Mouse (Mus musculus) kidney, embryonic 16.5 days (tissue): ENCODE data around the gene Fam171a2. TPM values are rescaled to one million over a fixed set of nuclear protein-coding genes. Genes with fewer than 3 reads are reported as not detected.
"Not testable (repeated sequence)": the region's sequence is repeated elsewhere in the genome, so short reads cannot be mapped to it uniquely, and the experiment has no call there.

Experiments used
- ATAC-seq: fragments of 200-750 bp; cut with Nextera tagmentation; 2 replicates; pipeline ENCODE4 v1.8.0; 2017; ENCODE audit warnings: moderate TSS enrichment; ENCODE audit not compliant: low FRiP score, low TSS enrichment
- H3K27ac ChIP-seq: fragments of 300-500 bp; sonication (generic); 2 replicates; pipeline ENCODE4 v1.5.1; 2014; ENCODE audit warnings: low read length
- H3K27me3 ChIP-seq: fragments of 300-500 bp; sonication (generic); 2 replicates; pipeline ENCODE4 v1.6.1; 2014; ENCODE audit warnings: low read length, control low read depth, mixed read lengths; ENCODE audit not compliant: insufficient read depth
- H3K36me3 ChIP-seq: fragments of 300-500 bp; sonication (generic); 2 replicates; pipeline ENCODE4 v1.6.1; 2014; ENCODE audit warnings: low read length, control low read depth, mixed read lengths; ENCODE audit not compliant: insufficient read depth
- H3K4me1 ChIP-seq: fragments of 300-500 bp; sonication (generic); 2 replicates; pipeline ENCODE4 v1.6.1; 2014; ENCODE audit warnings: low read length, control low read depth, mixed read lengths; ENCODE audit not compliant: insufficient read depth
- H3K4me2 ChIP-seq: fragments of 300-500 bp; sonication (generic); replicated peaks from 2 replicates; pipeline ENCODE4 v1.6.1; 2014; ENCODE audit warnings: low read depth, low read length
- H3K4me3 ChIP-seq: fragments of 300-500 bp; sonication (generic); 2 replicates; pipeline ENCODE4 v1.5.1; 2014; ENCODE audit warnings: mild to moderate bottlenecking, low read length
- H3K9ac ChIP-seq: fragments of 300-500 bp; sonication (generic); replicated peaks from 2 replicates; pipeline ENCODE4 v1.6.1; 2014; ENCODE audit warnings: low read length
- H3K9me3 ChIP-seq: fragments of 300-500 bp; sonication (generic); 2 replicates; pipeline ENCODE4 v1.6.1; 2016; ENCODE audit warnings: low read length, control low read depth
- WGBS: fragments of 180-500 bp; shearing (Covaris S2); extraction: QIAGEN DNeasy Blood & Tissue Kit; methylation state at CpG from one replicate; pipeline ENCODE4 v1.1.7; 2014; 5-methylcytosine and 5-hydroxymethylcytosine counted together
- polyA plus RNA-seq: library from polyadenylated mRNA; unstranded; fragments of >200 nt; fragmentation: Nextera tagmentation; extraction: Ambion mirVana; gene quantifications from 2 replicates; pipeline ENCODE4 v1.2.1, GENCODE M21; 2015

Gene Fam171a2
- polyA plus RNA-seq, 1 experiment from 2014 or later, result 5.3 TPM

- Histone ChIP-seq H3K9me3 (no peaks in the 10 kb centered on the region), H3K4me3 (no peak overlapping the region), H3K9ac (no peak overlapping the region), H3K36me3 (no peaks in the 10 kb centered on the region), H3K4me1 (peaks cover 39% of the 10 kb centered on the region), H3K27me3 (peaks cover 40% of the 10 kb centered on the region), H3K4me2 (no peak overlapping the region), H3K27ac (no peak overlapping the region)
- no peak for ATAC-seq
- 73% methylated on average over 7 of the region's 7 CpGs for WGBS
Measured at GRCm38 (mm10) chr11:102396671-102397141, 50.8 kb downstream of the Fam171a2 start.

DNA sequence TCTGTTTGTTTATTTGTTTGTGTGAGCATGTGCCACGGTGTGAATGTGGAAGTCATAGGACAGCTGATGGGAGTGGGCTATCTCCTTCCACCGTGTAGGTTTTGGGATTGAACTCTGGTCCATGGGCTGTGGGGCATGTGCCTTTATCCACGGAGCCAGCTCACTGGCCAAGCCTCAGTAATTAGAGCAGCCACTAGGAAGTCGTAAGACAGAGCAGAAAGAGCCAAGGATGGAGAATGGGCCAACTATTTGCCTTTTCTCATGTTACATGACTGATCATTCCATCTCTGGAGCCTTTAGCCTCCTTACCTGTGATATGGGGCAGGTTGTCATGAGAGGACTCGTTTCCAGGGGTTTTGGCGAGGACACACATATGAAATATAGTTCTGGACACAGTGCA, 51.2 kb downstream of the Fam171a2 start:
- Histone ChIP-seq H3K4me1 (peaks cover 39% of the 10 kb centered on the region), H3K4me2 (no peak overlapping the region), H3K9me3 (no peaks in the 10 kb centered on the region), H3K27me3 (peaks cover 40% of the 10 kb centered on the region), H3K9ac (no peak overlapping the region), H3K36me3 (no peaks in the 10 kb centered on the region), H3K27ac (no peak overlapping the region), H3K4me3 (no peak overlapping the region)
- 42% methylated on average over 6 of the region's 6 CpGs for WGBS
- no peak for ATAC-seq

DNA sequence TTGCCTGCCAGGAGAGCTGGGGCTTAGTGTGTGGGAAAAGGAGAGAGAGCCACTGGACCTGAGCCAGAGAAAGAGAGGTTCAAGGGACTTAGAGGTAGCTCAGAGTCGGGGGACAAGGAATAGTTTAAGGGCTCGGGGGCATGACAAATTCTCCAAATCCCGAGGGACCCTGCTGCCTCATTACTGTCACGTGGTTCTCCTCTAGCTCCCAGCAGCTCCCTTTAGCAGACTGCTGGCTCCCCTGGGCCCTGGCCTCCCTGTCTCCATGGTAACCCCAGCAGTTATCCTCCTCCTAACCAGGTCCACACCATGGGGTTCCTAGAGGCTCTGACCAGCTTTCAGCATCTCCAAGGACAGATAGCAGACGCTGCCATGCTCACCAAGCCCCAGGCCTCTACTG, 52.2 kb downstream of the Fam171a2 start:
- no peaks in the 10 kb centered on the region for H3K9me3 ChIP-seq
- no peak overlapping the region for H3K4me3 ChIP-seq
- WGBS, result 6% methylated on average over 5 of the region's 5 CpGs
- peaks cover 34% of the 10 kb centered on the region for H3K4me1 ChIP-seq
- ATAC-seq, result no peak
- no peak overlapping the region for H3K9ac ChIP-seq
- H3K27ac ChIP-seq, result no peak overlapping the region
- no peaks in the 10 kb centered on the region for H3K36me3 ChIP-seq
- no peak overlapping the region for H3K4me2 ChIP-seq
- H3K27me3 ChIP-seq, result peaks cover 35% of the 10 kb centered on the region

GRCm38 (mm10) chr11:102394421-102395124, 52.9 kb downstream of the Fam171a2 start:
- peaks cover 28% of the 10 kb centered on the region for H3K27me3 ChIP-seq
- no peaks in the 10 kb centered on the region for H3K9me3 ChIP-seq
- H3K9ac ChIP-seq, result no peak overlapping the region
- no peak overlapping the region for H3K4me2 ChIP-seq
- H3K36me3 ChIP-seq, result no peaks in the 10 kb centered on the region
- H3K27ac ChIP-seq, result no peak overlapping the region
- WGBS, result 79% methylated on average over 9 of the region's 9 CpGs
- ATAC-seq, result no peak; the same call in 1 of the 2 replicates
- H3K4me3 ChIP-seq, result no peak overlapping the region
- peaks cover 28% of the 10 kb centered on the region for H3K4me1 ChIP-seq

- peak overlapping the region; percentile 45 for H3K4me3 ChIP-seq
- peaks cover 21% of the 10 kb centered on the region for H3K4me1 ChIP-seq
- peak overlapping the region; percentile 92 for H3K4me2 ChIP-seq
- 8% methylated on average over 17 of the region's 17 CpGs for WGBS
- no peak; the same call in 1 of the 2 replicates for ATAC-seq
- no peaks in the 10 kb centered on the region for H3K9me3 ChIP-seq
- H3K27me3 ChIP-seq, result peaks cover 21% of the 10 kb centered on the region
- H3K27ac ChIP-seq, result no peak overlapping the region
- H3K36me3 ChIP-seq, result no peaks in the 10 kb centered on the region
- peak overlapping the region; percentile 50 for H3K9ac ChIP-seq
Measured at GRCm38 (mm10) chr11:102393719-102394420, 53.6 kb downstream of the Fam171a2 start.

DNA sequence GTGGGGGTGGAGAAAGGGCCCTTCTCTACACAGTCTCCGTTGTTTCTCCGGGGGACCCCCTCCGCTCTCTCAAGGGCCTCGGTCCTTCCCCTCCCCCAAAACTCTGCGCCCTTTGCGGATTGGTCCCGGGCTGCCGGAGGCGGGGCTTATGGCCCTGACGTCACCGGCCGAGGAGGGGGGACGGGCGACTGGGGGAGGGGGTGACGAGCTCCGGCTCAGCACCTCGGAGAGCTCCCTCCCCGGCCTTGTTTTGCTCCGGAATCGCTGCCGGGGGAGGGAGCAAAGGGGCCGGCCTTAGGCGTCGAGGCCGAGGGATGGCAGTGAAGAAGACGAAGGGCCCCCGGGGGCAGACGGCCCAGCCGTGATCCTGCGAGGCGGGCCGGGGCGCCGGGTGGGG, 54.2 kb downstream of the Fam171a2 start, which contains the start of gene Rundc3a:
Rundc3a (plus strand) TSS at position 166 of the 397 bp plus-strand sequence.
- no peaks in the 10 kb centered on the region for H3K36me3 ChIP-seq
- no peak within 1 kb of the TSS for H3K27ac ChIP-seq
- peak within 1 kb of the TSS; percentile 92 for H3K4me2 ChIP-seq
- H3K4me3 ChIP-seq, result peak within 1 kb of the TSS; percentile 45
- H3K4me1 ChIP-seq, result peaks cover 17% of the 10 kb centered on the region
- peaks cover 15% of the 10 kb centered on the region for H3K27me3 ChIP-seq
- peak; percentile 67; the same call in 1 of the 2 replicates for ATAC-seq
- peak within 1 kb of the TSS; percentile 50 for H3K9ac ChIP-seq
- 0% methylated on average over 31 of the region's 34 CpGs for WGBS
- no peaks in the 10 kb centered on the region for H3K9me3 ChIP-seq

DNA sequence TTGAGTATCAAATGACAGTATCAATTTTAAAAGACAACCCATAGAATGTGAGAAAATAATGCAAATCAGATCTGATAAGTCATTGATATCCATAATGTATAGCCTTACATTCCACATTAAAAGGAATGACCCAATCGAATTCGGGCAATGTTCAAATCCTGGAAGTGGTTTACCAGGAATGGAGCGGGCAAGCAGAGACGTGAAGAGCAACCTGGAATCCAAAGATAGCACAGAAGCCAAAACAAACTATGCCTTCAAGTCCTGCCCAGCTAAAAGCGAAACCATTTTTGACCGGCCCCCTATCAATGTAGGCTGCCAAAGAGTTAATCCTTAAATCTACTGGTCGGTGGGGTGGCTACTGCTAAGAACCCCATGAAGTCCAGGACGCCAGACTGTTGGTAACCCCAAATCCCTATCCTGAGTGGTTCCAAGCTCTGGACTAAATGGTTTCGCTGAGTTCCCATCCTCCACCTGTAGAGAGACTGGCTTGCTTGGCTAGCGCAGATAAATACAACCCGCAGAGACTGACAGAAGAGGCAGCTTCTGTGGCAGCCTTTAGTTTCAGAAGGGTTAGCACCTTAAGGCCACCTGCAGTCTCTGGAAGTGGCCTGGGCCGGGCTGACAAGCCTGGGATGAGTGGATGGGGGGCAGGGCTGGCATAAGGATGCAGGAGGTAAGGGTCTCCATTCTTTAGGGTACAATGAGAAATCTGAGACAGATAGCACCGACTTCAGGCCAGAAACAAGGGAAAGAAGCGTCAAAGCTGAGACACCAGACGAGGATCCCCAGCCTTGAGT, 54.8 kb downstream of the Fam171a2 start:
- peak overlapping the region; percentile 48; the same call in 1 of the 2 replicates for H3K9ac ChIP-seq
- peaks cover 17% of the 10 kb centered on the region for H3K4me1 ChIP-seq
- 22% methylated on average over 15 of the region's 15 CpGs for WGBS
- H3K4me3 ChIP-seq, result peak overlapping the region; percentile 45
- ATAC-seq, result 0 out of 2 replicates have a peak, but pooled peaks have one; percentile 25
- no peak overlapping the region for H3K27ac ChIP-seq
- H3K4me2 ChIP-seq, result peak overlapping the region; percentile 92
- peaks cover 10% of the 10 kb centered on the region; the same call in 1 of the 2 replicates for H3K27me3 ChIP-seq
- H3K9me3 ChIP-seq, result no peaks in the 10 kb centered on the region
- no peaks in the 10 kb centered on the region for H3K36me3 ChIP-seq

DNA sequence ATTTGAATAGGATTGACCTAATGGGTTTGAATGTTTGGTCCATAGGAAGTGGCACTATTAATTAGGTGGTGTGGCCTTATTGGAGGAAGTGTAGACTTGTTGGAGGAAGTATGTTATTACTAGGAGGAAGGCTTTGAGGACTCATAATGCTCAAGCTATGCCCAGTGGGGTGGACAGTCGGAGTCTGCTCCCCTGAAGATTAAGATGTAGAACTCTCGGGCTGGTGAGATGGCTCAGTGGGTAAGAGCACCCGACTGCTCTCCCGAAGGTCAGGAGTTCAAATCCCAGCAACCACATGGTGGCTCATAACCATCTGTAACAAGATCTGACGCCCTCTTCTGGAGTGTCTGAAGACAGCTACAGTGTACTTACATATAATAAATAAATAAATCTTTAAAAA, 58.0 kb downstream of the Fam171a2 start:
- not testable (repeated sequence) for H3K4me3 ChIP-seq, H3K9me3 ChIP-seq, H3K27ac ChIP-seq, H3K9ac ChIP-seq, H3K4me2 ChIP-seq, H3K27me3 ChIP-seq, ATAC-seq, H3K36me3 ChIP-seq
- peaks cover 17% of the 10 kb centered on the region for H3K4me1 ChIP-seq
- WGBS, result 94% methylated on average over 4 of the region's 5 CpGs
